Mouse (Mus musculus) cerebellum, postnatal 14 days (tissue): Measurements from ENCODE around the gene Efcab6.

Experiments
- DNase-seq, 2 experiments: peaks; one replicate each; pipeline ENCODE4 v3.0.0; 2021; ENCODE audit warnings: mixed read lengths in 2 of 2

The Efcab6 gene

GRCm38 (mm10) chr15:84056083-84056482 lies 9.1 kb downstream of the Efcab6 start:
- DNase-seq, result no peak

DNA sequence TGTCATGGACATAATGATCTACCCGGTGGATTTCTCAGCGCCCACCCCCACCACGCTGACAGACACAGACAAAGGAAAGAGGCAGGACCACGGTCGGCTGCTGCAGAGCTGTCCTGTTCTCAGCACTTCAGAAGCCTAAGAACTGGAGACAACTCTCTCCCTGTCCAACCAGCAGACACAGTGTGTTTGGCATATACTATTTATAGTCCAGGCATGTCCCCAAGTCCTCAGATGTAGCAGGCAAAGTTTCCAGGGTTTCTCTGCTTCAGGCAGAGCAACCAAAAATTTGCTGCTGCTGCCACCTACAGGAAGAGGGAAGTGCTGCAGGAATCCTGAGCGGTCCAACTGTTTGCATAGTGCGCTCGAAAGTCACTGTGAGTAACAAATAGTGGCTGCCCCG lies 11.3 kb downstream of the Efcab6 start:
- DNase-seq, result peak; percentile 91 to 94

- no peak for DNase-seq
Observed at GRCm38 (mm10) chr15:84053240-84053639, 11.9 kb downstream of the Efcab6 start.

DNA sequence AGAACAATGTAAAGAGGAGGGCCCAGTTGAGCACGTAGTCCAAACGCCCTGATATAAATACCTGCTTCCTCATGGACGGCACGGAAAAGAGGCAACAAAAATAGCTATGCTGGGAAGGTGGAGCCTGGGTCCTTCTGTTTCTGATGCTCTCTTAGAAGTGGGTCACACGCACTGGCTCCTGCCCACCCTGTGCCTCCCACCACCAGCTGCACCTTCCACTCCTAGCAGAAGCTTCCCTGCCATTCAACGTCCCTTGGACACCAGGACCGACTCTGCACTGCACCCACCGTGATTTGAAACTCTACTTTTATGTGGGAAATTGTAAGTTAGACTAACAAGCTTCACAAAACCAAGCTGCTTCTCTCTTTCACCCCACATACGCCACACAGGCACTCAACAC lies 12.8 kb downstream of the Efcab6 start:
- DNase-seq, result no peak

DNA sequence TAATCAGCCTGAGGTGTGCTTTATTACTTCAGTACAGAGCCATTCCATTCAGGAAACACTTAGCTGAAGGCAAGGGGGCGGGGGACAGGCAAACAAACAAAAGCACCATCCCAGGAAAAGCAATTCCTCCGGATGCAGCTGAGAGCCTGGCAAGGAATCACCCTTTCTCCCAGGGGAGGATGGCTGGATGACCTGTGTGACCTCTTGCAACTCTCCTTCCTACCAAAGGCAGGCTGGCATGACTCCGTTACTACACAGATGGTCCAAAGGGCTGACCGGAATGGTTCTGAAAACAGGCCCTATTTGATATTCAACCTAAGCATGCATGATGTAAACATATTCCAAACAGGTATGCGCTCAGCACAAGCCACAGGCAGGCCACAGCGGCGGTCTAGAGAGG lies 15.6 kb downstream of the Efcab6 start:
- DNase-seq, result no peak

DNA sequence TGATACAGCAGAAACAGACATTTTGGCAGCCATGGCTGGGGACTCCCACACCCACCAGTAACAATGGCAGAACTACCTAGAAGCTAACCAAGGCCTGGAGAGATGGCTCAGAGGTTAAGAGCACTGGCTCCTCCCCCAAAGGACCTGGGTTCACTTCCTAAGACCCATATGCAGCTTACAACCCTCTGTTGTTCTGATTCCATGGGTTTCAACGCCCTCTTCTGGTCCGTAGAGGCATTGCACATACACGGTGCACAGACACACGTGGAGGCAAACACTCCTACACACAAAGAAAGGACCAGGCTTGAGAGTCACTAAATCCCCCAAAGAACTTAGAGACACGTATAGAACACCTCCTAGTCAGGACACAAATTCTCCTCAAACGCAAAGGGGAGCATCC lies 19.6 kb downstream of the Efcab6 start:
- no peak for DNase-seq

GRCm38 (mm10) chr15:84037067-84037466 lies 28.1 kb downstream of the Efcab6 start:
- peak; percentile 96 to 97 for DNase-seq

- DNase-seq, result peak in 1 of 2 experiments; percentile 31
Observed at GRCm38 (mm10) chr15:84025651-84026050, 39.5 kb downstream of the Efcab6 start.

GRCm38 (mm10) chr15:84024851-84025250 lies 40.3 kb downstream of the Efcab6 start:
- peak; percentile 91 to 95 for DNase-seq

GRCm38 (mm10) chr15:84009366-84010083 lies 55.7 kb downstream of the Efcab6 start:
- DNase-seq, result peak; percentile 51 to 53

GRCm38 (mm10) chr15:84004306-84004705 lies 60.9 kb downstream of the Efcab6 start:
- DNase-seq, result no peak

- DNase-seq, result peak; percentile 53 to 65
Observed at GRCm38 (mm10) chr15:83999071-83999470, 66.1 kb downstream of the Efcab6 start.

DNA sequence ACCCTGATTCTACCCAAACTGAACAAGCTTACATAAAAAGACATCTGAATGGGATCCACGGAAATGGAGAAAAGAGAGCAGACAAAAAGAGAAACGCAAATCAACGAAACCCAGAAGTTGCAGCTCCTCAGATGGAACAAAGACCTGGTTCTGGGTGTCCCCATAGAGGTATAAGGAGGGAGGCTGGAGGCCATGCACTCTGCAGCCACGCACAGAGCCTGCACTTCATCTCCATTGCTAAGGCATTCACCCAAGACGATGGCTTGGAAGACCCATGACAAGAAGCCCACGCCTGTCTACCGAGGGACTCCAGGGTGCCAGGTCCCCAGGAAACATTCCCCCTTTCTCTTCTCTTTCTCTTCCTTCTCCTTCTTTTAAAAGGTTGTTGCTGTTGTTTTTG lies 66.6 kb downstream of the Efcab6 start:
- no peak for DNase-seq

DNA sequence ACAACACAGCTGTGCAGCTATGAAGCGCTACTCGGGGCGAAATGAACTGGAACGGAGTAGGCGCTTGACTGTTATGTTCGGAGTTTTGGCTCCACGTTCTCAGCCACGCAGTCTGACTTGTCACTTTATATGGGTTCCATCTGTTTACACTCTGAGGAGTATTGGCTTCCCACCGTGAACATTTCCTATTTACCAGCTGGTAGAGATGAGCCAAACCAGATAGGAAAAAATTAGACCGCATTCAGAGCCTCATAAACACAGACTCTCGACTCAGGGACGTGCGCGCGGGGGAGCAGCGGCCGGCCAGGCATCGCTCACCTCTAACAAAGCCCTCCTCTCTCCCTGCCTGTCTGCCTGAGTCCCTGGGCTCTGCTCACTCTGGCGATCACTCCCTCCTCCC lies 67.1 kb downstream of the Efcab6 start:
- peak; percentile 41 to 75 for DNase-seq

- peak; percentile 28 to 29 for DNase-seq
Observed at GRCm38 (mm10) chr15:83997550-83997949, 67.6 kb downstream of the Efcab6 start.

DNA sequence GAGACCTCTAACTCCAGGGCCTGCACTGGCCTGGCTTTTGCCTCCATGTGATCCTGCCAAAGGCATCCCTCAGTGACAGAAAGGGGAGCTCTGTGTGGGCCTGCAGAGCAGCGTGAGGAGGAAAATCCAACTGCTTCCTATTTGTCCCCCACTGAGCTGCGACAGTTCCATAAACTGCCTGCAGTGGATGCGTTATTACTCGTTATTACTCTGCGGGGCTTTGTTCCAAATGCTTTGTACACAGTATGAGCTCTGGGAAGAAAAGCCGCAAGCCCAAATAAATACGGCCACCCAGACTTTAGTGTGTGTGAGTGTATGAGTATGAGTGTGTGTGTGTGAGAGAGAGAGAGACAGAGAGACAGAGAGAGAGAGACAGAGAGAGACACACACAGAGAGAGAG lies 68.3 kb downstream of the Efcab6 start:
- DNase-seq, result no peak

DNA sequence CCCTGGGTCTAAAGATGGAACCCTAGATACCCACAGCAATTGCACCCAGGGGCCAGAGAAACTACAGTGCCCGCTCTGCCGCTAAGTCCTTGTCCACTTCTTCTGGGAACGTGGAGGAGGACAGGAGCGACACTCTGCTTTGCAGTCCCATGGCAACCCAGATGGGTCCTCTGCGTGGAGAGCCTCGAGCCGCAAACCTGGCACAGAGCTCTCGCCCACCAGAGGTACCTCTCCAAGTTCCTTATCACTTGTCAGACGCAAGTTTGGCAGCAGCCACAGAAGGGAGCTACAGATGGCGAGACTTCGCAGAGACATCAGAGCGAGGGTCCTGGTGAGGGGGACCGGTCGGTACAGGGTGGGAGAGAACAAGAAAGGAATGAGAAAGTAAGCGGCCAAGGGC lies 73.0 kb downstream of the Efcab6 start:
- DNase-seq, result no peak

DNA sequence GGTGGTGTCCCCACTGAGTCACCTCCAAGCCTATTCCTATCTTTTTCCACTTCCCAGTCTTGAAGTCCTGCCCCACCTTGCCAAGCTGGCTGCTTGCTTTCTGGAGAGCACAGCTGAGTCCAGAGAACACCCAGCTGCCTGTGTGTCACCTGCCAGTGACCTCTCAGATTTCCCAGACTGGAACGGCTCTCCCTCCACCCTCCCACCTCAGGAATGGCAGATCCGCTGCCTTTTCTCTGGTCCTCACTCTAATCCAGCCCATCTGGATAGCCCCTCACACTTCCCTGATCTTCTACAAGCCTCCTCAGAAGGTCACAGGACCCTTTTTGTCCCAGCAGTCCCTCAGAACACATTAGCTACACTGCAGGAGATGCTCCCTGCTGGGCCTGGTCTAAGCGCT lies 73.7 kb downstream of the Efcab6 start:
- no peak for DNase-seq

GRCm38 (mm10) chr15:83989241-83989640 lies 75.9 kb downstream of the Efcab6 start:
- no peak for DNase-seq

DNA sequence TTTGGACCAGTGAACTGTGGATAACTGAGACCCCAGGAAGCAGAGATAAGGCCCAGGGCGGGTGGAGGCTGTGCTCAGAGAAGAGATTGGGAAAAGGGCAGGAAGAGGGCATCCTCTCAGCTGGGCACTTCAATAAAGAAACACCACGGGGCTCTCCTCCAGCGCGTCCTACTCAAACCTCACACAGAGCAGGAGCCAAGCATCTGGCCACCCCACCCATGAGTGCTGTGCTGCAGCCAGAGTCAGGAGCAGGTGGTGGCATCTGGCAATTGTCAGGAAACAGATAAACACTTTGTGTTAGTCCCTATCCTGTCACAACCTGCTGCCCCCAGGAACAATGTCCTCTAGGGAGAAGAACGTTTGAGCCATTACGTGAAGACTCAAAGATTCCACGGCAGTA lies 77.1 kb downstream of the Efcab6 start:
- no peak for DNase-seq

GRCm38 (mm10) chr15:83982186-83982936 lies 82.8 kb downstream of the Efcab6 start:
- DNase-seq, result peak; percentile 77 to 79

- DNase-seq, result no peak
Observed at GRCm38 (mm10) chr15:83978865-83979264, 86.3 kb downstream of the Efcab6 start.

- DNase-seq, result no peak
Observed at GRCm38 (mm10) chr15:83977108-83977507, 88.1 kb downstream of the Efcab6 start.

DNA sequence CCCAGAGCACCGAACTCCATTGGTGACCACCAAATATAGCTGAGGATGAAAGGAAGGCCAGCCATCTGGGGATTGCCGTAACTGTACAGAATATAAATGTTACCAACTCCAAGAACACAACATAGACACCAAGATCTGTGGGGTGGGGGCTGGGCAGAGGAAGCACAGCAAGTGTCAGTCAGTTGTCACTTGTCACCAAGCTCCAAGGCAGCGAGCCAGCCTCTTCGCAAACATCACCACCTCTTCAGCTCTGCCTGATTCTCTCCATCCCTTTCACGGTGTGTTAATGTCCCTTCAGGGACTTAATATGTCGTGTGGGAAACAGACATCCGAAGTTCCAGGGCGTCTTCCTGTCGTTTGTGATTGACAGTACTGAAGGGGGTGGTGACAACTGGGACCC lies 93.0 kb downstream of the Efcab6 start:
- no peak for DNase-seq
